Mouse (Mus musculus): ENCODE results near the gene Mrpl45.

GRCm38 (mm10) chr11:97309451-97309836, 6.1 kb upstream of the Mrpl45 start:
- TF ChIP-seq CTCF (conservative IDR thresholded peaks at IDR 0.05; ENCODE audit: low read length): no peak
- TF ChIP-seq POU5F1 (IDR thresholded peaks at IDR 0.05; ENCODE audit: borderline replicate concordance, low read length): no peak
- no peak for TF ChIP-seq NANOG (IDR thresholded peaks at IDR 0.05; ENCODE audit: borderline replicate concordance, low read length)
